In the genomic region with DNA sequence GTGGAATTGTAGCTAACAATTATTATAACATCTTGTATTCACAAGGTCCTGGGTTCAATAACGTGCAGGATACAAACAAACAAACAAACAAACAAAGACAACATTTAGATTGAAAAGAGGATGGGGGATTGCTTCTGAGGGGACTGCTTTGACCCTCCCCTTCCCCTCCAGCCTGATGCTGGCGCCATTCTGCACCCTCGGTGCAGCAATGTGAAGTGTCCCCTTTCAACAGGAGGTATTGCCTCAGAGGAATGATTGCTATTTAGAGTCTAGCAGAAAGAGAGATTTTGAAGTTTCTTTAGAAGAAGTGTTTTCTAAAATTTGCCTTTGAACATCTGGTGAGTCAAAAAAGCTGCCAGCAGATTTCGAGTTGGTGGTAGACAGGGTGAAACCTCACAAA, we compare ENCODE assay signal across 19 mouse cellular contexts.
"Had no signal": no experiment of that assay in that cellular context is flagged by ENCODE, and none has a peak within 500 bp of the region (broad histone marks: within the 10 kb centered on the region; RNA-seq: fewer than 3 reads in every experiment).

No protein-coding gene starts in this region.

- H3K9ac ChIP-seq: liver, embryonic 13.5 days; liver, embryonic 15.5 days; liver, postnatal 0 days; lung, embryonic 14.5 days; midbrain, embryonic 13.5 days; midbrain, embryonic 15.5 days; neural tube, embryonic 13.5 days had no signal

- H3K27me3 ChIP-seq: liver, embryonic 13.5 days; liver, embryonic 15.5 days; megakaryocyte, embryonic 14.5 days; midbrain, embryonic 13.5 days; midbrain, embryonic 15.5 days; neural tube, embryonic 13.5 days had no signal

- H3K4me2 ChIP-seq: liver, embryonic 11.5 days; liver, embryonic 13.5 days; liver, embryonic 15.5 days; lung, embryonic 14.5 days; midbrain, embryonic 11.5 days; midbrain, embryonic 13.5 days; midbrain, embryonic 15.5 days; neural tube, embryonic 13.5 days had no signal

- H3K4me1 ChIP-seq: liver, embryonic 13.5 days; liver, embryonic 15.5 days; midbrain, embryonic 13.5 days; midbrain, embryonic 15.5 days; neural tube, embryonic 13.5 days had no signal

- H3K36me3 ChIP-seq: liver, embryonic 13.5 days; liver, embryonic 15.5 days; midbrain, embryonic 13.5 days; midbrain, embryonic 15.5 days; neural tube, embryonic 13.5 days had no signal

- H3K9me3 ChIP-seq: liver, embryonic 13.5 days; liver, embryonic 15.5 days; megakaryocyte, embryonic 14.5 days; midbrain, embryonic 13.5 days; midbrain, embryonic 15.5 days; neural tube, embryonic 13.5 days had no signal

- DNase-seq: liver, embryonic 13.5 days; liver, postnatal 0 days; lung, embryonic 14.5 days; lung, postnatal 14 days; lung, postnatal 36 days; right cerebral cortex, postnatal 14 days; right cerebral cortex, postnatal 4 days; spleen, adult 18-20 months; thymus, adult 18-20 months; thymus, postnatal 14 days; thymus, postnatal 36 days had no signal

- ATAC-seq: liver, postnatal 0 days; midbrain, embryonic 13.5 days; midbrain, embryonic 15.5 days had no signal

- H3K27ac ChIP-seq: liver, embryonic 13.5 days; liver, embryonic 15.5 days; macrophage; midbrain, embryonic 13.5 days; midbrain, embryonic 15.5 days; neural tube, embryonic 13.5 days had no signal

- H3K4me3 ChIP-seq: liver, embryonic 13.5 days; liver, embryonic 15.5 days; megakaryocyte, embryonic 14.5 days; midbrain, embryonic 13.5 days; midbrain, embryonic 15.5 days; neural tube, embryonic 13.5 days had no signal
